Mouse (Mus musculus) heart, postnatal 0 days (tissue): ENCODE measurements at regions not wholly inside any gene's neighbourhood (a gene's known extent, or its start where the extent isn't known, plus 50 kb on each side); places are given as distances from the start of the nearest gene placed in this dataset.

Experiments
- CTCF ChIP-seq: IDR thresholded peaks from 2 replicates; pipeline ENCODE4 v1.5.1; 2016; ENCODE audit warnings: antibody characterized with exemption, control low read depth, low read depth
- EP300 ChIP-seq: IDR thresholded peaks from 2 replicates; pipeline ENCODE4 v1.6.1; 2016; ENCODE audit warnings: antibody characterized with exemption, low read depth

DNA sequence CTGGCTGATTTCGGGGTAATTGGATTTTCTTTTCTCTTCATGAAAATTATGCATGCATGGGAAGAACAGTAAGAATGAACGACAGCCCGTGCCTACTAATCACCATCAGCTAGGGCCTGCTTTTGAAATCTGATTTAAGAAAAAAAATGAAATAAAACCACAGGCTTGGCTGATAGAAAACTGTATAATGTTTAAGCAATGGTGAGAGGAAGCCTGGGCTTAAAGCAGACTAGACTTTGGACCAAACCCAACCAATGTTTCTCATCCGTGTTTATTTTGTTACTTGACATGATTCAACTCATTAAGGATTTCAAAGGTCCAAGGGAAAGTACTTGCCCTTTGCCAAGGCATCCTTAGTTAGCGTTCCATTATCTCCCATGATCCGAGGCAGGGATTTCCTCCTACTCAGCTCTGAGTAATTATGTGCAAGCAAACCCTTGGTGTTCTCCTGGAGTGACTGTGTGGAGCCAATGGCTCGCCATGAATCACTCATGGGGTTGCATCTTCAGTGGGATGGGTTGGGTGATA is 231.9 kb downstream of the Spry2 start:
- TF ChIP-seq CTCF = no peak
- TF ChIP-seq EP300 = no peak
